Mouse (Mus musculus) lung, embryonic 16.5 days (tissue): ENCODE measurements at regions not wholly inside any gene's neighbourhood (a gene's known extent, or its start where the extent isn't known, plus 50 kb on each side); places are given as distances from the start of the nearest gene placed in this dataset.

Experiments
- ATAC-seq: fragments of 200-750 bp; cut with Nextera tagmentation; 2 replicates; pipeline ENCODE4 v1.8.0; 2017; ENCODE audit warnings: low read depth, mild to moderate bottlenecking, moderate library complexity
- H3K27ac ChIP-seq: fragments of 300-500 bp; sonication (generic); 2 replicates; pipeline ENCODE4 v1.5.1; 2014; ENCODE audit warnings: mild to moderate bottlenecking, control low read depth, low read length
- H3K27me3 ChIP-seq: fragments of 300-500 bp; sonication (generic); 2 replicates; pipeline ENCODE4 v1.6.1; 2014; ENCODE audit warnings: low read depth, low read length, mixed read lengths; ENCODE audit not compliant: control insufficient read depth, insufficient read depth
- H3K36me3 ChIP-seq: fragments of 300-500 bp; sonication (generic); 2 replicates; pipeline ENCODE4 v1.6.1; 2014; ENCODE audit warnings: low read length; ENCODE audit not compliant: control insufficient read depth, insufficient read depth
- H3K4me1 ChIP-seq: fragments of 300-500 bp; sonication (generic); replicated peaks from 2 replicates; pipeline ENCODE4 v1.6.1; 2014; ENCODE audit warnings: low read length, mixed read lengths; ENCODE audit not compliant: control insufficient read depth, insufficient read depth
- H3K4me2 ChIP-seq: fragments of 300-500 bp; sonication (generic); 2 replicates; pipeline ENCODE4 v1.6.1; 2014; ENCODE audit warnings: low read depth, low read length, control low read depth
- H3K4me3 ChIP-seq: fragments of 300-500 bp; sonication (generic); 2 replicates; pipeline ENCODE4 v1.5.1; 2014; ENCODE audit warnings: mild to moderate bottlenecking, low read length, control low read depth
- H3K9ac ChIP-seq: fragments of 300-500 bp; sonication (generic); 2 replicates; pipeline ENCODE4 v1.6.1; 2014; ENCODE audit warnings: low read length, control low read depth
- H3K9me3 ChIP-seq: fragments of 300-500 bp; sonication (generic); 2 replicates; pipeline ENCODE4 v1.6.1; 2016; ENCODE audit warnings: low read length; ENCODE audit not compliant: control insufficient read depth
- WGBS: fragments of 180-500 bp; shearing (Covaris S2); extraction: QIAGEN DNeasy Blood & Tissue Kit; methylation state at CpG from one replicate; pipeline ENCODE4 v1.1.7; 2014; 5-methylcytosine and 5-hydroxymethylcytosine counted together

- Histone ChIP-seq H3K36me3 (no peaks in the 10 kb centered on the region), H3K9ac (no peak overlapping the region), H3K4me2 (no peak overlapping the region), H3K4me3 (no peak overlapping the region), H3K27me3 (no peaks in the 10 kb centered on the region), H3K9me3 (no peaks in the 10 kb centered on the region), H3K27ac (no peak overlapping the region), H3K4me1 (no peaks in the 10 kb centered on the region)
- WGBS, result 78% methylated on average over 3 of the region's 3 CpGs
- ATAC-seq, result no peak
Observed at GRCm38 (mm10) chr3:78284071-78284470, 1002.2 kb downstream of the Rapgef2 start.

- no peak for ATAC-seq
- Histone ChIP-seq H3K9me3 (no peaks in the 10 kb centered on the region), H3K9ac (no peak overlapping the region), H3K36me3 (no peaks in the 10 kb centered on the region), H3K4me1 (no peaks in the 10 kb centered on the region), H3K4me3 (no peak overlapping the region), H3K27ac (no peak overlapping the region), H3K4me2 (no peak overlapping the region), H3K27me3 (no peaks in the 10 kb centered on the region)
- WGBS, result 70% methylated on average over 7 of the region's 7 CpGs
Observed at GRCm38 (mm10) chr3:78236920-78237319, 1049.4 kb downstream of the Rapgef2 start.

- 67% methylated on average over 3 of the region's 3 CpGs for WGBS
Observed at GRCm38 (mm10) chr3:78209729-78210128, 1076.6 kb downstream of the Rapgef2 start.

GRCm38 (mm10) chr3:78162601-78163000, 1123.7 kb downstream of the Rapgef2 start:
- ATAC-seq, result no peak
- Histone ChIP-seq H3K4me1 (no peaks in the 10 kb centered on the region), H3K27ac (no peak overlapping the region), H3K36me3 (no peaks in the 10 kb centered on the region), H3K4me3 (no peak overlapping the region), H3K9ac (no peak overlapping the region), H3K27me3 (no peaks in the 10 kb centered on the region), H3K4me2 (no peak overlapping the region), H3K9me3 (no peaks in the 10 kb centered on the region)
- 60% methylated on average over 4 of the region's 4 CpGs for WGBS

More at GRCm38 (mm10) chr3:78209729-78210128, 1076.6 kb downstream of the Rapgef2 start:
- Histone ChIP-seq H3K27ac (no peak overlapping the region), H3K4me2 (no peak overlapping the region), H3K4me3 (no peak overlapping the region), H3K36me3 (no peaks in the 10 kb centered on the region), H3K27me3 (no peaks in the 10 kb centered on the region), H3K4me1 (no peaks in the 10 kb centered on the region), H3K9ac (no peak overlapping the region), H3K9me3 (no peaks in the 10 kb centered on the region)
- ATAC-seq, result no peak

GRCm38 (mm10) chr3:78158450-78158849, 1127.9 kb downstream of the Rapgef2 start:
- Histone ChIP-seq H3K27ac (no peak overlapping the region), H3K4me2 (no peak overlapping the region), H3K27me3 (no peaks in the 10 kb centered on the region), H3K9ac (no peak overlapping the region), H3K36me3 (no peaks in the 10 kb centered on the region), H3K4me1 (no peaks in the 10 kb centered on the region), H3K9me3 (no peaks in the 10 kb centered on the region), H3K4me3 (no peak overlapping the region)
- 85% methylated on average over 4 of the region's 4 CpGs for WGBS
- no peak for ATAC-seq
